Mouse (Mus musculus) granulocyte monocyte progenitor cell, adult 5-6 weeks (primary cell): ENCODE measurements around the gene Cnot6l. TPM values are rescaled to one million over a fixed set of nuclear protein-coding genes. Genes with fewer than 3 reads are reported as not detected.

ENCODE experiments used
- ATAC-seq: replicated peaks from 2 replicates; pipeline ENCODE4 v1.8.0; 2016; ENCODE audit warnings: mild to moderate bottlenecking, moderate TSS enrichment, inconsistent platforms; ENCODE audit not compliant: poor library complexity, severe bottlenecking
- total RNA-seq, 2 experiments: library from RNA; stranded (forward) in 1 of 2; stranded (reverse) in 1 of 2; fragments of 200-712, 200-1000 nt in 1 of 2; fragments of >200 nt in 1 of 2; fragmentation: Nextera tagmentation in 1 of 2; gene quantifications; 2 replicates each; pipeline ENCODE4 v1.2.3; 2014 to 2017

Gene Cnot6l
- total RNA-seq (2014; fragmentation: Nextera tagmentation): 77.2 and 102 TPM in 2 replicates
- 60.2 and 77.5 TPM in 2 replicates for total RNA-seq (2017)

GRCm38 (mm10) chr5:96164021-96164411 lies at the start of gene Cnot6l:
Gene Cnot6l (minus strand): TSS chr5:96164171.
- ATAC-seq: peak; percentile 39

DNA sequence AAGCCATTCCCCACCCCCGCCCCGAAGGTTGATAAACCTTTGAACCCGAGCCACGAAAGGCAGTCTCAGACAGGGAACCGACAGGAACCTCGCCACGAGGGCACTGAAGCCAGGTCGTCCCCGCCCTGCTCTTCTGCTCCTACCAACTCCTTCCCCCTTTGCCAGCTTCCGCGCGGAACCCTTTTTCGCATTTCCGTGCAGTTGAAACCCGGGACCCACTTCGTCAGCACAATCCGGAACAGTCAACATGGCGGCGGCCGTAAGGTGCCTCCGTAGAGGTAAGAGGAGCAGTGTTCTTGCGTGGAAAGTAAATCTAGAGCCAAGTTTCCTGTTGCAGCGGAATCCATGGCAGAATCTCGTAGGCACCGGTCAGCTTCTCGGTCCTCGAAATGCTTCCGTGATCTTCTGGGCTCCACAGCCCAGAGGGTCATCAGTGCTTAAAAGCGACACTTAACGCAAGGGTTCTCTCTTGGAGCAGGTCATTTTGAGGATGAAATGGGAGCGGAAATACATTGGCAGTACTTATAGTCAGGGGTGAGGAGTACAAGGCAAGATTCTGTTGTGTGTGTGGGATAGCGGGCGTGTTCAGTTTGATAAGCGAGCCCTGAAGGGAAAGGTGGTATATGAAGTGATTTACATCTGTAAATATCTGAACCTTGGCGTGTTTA lies 46.1 kb upstream of the Cnot6l start:
- peak; percentile 94 for ATAC-seq

DNA sequence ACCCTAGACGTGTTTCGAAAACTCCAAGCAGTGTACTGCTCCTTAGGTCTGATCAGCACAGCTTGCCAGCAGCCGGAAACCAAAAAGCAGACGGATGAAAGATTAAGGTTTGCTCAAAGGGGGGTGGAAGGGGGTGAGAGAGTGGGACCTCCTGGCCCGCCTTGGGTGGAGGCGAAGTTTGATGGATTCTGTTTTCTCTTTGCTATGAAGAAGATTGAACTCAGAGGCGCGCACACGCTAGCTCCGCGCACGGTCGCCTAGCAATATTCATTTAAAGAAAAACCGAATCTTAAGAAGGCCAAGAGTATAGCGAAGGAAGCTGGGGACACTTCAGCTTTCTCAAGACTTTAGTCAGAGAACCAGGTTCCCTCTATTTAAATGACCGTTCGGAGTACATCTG lies 45.5 kb upstream of the Cnot6l start, which contains the start of gene Mrpl1:
Gene Mrpl1, plus strand, starts transcription at position 35 of the 400 bp plus-strand sequence.
- peak; percentile 62 for ATAC-seq

DNA sequence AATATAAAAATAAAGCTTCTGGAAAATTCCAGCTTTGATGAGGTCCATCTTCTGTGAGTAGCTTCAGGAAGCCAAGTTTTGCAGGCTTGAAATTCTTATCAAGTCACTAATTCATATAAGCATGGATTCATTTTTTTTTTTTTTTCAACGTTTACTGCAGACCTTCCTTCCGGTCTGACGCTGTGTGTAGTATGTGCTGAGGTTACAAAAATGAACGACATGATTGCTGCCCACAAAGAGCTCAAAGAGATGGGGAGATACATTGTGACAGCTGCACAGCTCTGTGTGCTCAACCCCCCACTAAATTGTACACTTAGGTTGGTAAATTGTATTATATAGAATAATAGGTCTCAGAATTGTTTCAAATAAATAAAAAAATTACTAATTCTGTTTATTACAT lies 44.6 kb upstream of the Cnot6l start:
- peak; percentile 15; the same call in 1 of the 2 replicates for ATAC-seq

DNA sequence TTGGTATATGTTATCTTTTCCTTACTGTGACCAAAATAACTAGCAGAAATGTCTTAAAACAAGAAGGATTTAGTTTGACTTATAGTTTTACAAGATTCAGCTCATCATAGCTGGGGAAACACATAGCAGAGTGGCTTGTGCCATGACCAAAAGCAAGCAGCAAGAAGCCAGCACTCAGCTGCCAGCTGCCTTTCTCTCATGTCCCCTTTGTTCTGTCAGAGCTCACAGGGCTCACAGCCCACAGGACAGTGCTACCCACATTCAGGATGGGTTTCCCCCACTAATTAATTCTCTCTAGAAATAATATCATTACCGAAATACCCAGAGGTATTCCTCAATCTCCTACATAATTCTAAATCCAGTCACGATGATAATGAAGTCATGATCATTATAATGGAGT lies 43.6 kb upstream of the Cnot6l start:
- no peak for ATAC-seq

DNA sequence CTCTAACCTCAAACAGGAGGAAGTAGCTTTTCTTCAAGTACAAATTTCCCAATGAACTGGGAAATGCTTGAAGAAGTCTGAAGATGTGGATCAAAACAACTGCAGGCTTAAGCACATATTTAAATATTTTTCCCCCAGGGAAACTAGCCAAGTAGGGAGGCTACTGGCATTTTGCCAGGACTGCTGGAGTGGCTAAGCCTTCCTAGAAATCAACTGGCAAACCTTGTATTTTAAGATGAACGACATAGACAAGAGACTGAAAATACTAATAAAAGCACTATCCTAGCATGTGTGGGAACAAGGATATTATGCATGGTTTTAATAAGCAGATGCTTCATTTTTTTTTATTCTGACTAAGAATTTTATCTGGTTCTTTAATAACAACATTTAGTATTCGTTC lies 42.9 kb upstream of the Cnot6l start:
- ATAC-seq: peak; percentile 9; the same call in 1 of the 2 replicates

GRCm38 (mm10) chr5:96201462-96202154 lies 37.6 kb upstream of the Cnot6l start:
- no peak for ATAC-seq

DNA sequence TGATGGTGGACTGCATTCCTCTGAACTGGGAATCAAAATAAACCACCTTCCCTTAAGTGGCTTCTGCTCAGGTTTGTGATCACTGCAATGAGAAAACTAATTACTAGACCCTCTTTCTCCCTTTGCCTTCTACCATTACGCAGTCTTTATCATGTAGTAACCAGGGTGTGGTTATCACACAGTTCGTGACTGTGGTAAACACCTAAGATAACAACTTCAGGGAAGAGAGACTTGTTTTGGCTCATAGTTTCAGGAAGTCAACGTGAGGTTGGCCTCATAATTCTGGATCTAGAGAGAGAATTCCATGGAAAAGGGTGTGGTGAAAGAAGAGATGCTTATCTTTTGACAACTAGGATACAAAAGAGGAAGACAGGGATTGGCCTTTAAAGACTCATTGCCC lies 36.3 kb upstream of the Cnot6l start:
- ATAC-seq: no peak

- ATAC-seq: no peak
These were observed 34.3 kb upstream of the Cnot6l start for GRCm38 (mm10) chr5:96198271-96198670.

DNA sequence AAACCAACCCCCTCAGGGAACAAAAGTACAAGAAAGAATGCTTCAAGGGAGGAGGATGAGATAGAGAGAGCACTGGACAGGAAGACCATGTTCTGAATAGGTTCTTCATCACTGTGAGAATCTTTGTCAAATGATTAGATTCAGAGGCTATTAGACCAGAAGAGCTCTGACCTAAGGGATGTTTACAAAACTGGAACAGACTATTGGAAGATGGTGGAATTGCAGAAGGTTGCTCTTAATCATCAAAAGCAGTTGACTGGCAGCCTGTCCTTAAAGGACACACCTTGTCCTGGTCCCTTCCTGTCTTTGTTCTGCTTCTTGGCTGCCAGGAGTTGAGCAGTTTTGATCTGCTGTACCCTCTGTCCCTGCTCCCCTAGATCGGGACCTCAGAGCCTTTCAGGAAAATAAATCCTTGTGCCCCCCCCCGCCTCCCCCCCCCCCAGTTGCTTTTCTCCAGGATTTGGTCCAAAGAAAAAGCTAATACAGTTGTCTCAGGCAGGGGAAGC lies 32.6 kb upstream of the Cnot6l start:
- ATAC-seq: no peak

GRCm38 (mm10) chr5:96191251-96191650 lies 27.3 kb upstream of the Cnot6l start:
- ATAC-seq: no peak

- ATAC-seq: no peak
These were observed 25.8 kb upstream of the Cnot6l start for GRCm38 (mm10) chr5:96189761-96190160.

GRCm38 (mm10) chr5:96183987-96184386 lies 20.0 kb upstream of the Cnot6l start:
- ATAC-seq: no peak

- ATAC-seq: no peak
These were observed 19.2 kb upstream of the Cnot6l start for GRCm38 (mm10) chr5:96183211-96183610.

GRCm38 (mm10) chr5:96176879-96177358 lies 12.9 kb upstream of the Cnot6l start:
- peak; percentile 100 for ATAC-seq

- no peak for ATAC-seq
These were observed 12.2 kb upstream of the Cnot6l start for GRCm38 (mm10) chr5:96176121-96176520.

GRCm38 (mm10) chr5:96171765-96172164 lies 7.8 kb upstream of the Cnot6l start:
- ATAC-seq: no peak

- no peak for ATAC-seq
These were observed 6.5 kb upstream of the Cnot6l start for GRCm38 (mm10) chr5:96170443-96170842.

DNA sequence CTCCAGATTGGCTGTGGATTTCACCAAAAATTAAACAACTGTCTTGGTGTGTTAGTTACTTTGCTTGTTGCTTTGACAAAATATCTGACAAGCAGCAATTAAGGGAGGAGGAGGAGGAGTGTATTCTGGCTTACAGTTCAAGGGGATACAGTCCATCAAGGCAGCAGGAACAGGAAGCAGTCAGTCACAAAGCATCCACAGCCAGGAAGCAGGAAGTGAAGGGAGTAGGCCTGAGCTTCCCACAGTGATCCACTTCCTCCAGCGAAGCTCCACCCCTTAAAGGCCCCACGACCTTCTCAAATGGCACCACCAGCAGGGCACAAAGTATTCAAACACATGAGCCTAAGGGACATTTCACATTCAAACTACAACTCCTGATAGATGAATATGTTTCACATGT lies 2.8 kb upstream of the Cnot6l start:
- ATAC-seq: no peak

DNA sequence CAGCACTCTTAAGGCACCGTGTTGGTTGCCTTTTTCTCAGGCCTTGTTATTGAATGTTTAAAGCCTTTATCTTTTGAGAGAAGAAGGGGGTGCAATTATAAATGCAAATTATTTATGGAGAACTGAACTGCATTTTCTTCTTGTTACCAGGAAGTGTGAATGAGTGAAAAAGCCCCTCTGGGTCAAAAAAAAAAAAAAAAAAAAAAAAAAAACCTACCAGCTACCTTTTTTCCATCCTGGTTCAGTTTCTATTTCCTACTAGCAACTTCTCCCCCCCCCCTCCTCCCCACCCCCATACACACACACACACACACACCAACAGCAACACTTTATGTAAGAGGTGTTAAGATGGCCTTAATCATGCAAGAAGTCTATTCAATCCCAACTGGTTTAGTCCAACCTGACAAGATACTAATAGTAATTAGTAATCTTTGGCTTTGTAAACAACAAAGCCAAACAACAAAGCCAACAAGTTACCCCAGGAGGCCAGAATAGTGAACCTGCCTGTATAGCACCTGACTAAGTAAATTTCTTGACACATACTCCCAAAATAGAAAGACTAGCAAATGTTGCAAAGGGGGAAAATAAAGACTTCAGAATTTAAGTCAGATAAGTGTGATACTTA lies 463 bp downstream of the Cnot6l start:
- no peak for ATAC-seq
